Mouse (Mus musculus) heart, postnatal 25 days (tissue): ENCODE measurements around the gene Ap1b1. TPM values are rescaled to one million over a fixed set of nuclear protein-coding genes. Genes with fewer than 3 reads are reported as not detected.

ENCODE experiments used
- DNase-seq: peaks from one replicate; pipeline ENCODE4 v3.0.0; 2022; ENCODE audit warnings: low spot score
- intact Hi-C: fragments of 180-260 bp; cut with DNase I; formaldehyde crosslinking; loops from one replicate; pipeline ENCODE4 v1.15.1; 2025
- total RNA-seq, 2 experiments: library from RNA; stranded (reverse); gene quantifications; 2 replicates each; pipeline ENCODE4 v1.2.3; 2021

Gene Ap1b1
- total RNA-seq, 2 experiments from 2014 or later, result 53.1 to 58.1 TPM

DNA sequence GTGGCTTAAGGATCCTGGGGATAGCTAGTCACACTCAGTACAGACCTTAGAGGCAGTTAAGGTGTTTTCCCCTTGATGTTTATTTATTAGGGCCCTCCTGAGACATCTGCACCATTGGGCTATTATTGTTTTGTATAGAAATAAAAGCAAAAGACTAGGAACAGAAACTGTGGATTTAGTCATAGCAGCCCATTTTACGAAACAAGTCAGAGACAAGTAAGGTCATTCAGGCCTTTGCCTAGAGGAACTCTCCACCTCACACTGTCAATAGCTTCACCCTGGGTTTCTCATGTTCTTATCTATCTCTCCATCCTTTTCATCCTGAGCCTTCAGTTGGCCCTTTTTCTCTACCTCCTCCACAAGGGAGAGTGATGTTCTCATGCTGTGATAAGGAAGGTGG lies 38.5 kb downstream of the Ap1b1 start:
- DNase-seq, result no peak
- intact Hi-C loops, result no loop called here

DNA sequence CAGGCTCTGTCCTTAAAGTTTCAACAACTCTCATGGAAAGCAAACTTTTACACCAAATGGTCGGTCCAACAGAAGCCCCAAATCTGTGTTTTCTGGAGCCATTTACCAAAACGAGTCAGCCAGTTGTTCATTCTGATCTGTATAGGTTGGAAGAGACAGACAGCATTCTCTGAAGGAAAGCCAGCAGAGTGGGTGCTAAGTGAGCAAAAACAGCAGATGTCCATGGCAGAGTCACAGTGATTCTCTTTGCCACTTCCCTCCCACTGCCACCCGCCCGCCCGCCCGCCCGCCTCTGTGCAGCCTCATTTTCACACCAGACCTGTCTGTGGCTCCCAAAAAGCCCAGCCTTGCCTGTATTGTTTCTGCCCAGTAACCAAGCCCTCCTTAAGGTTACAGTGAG lies 41.6 kb downstream of the Ap1b1 start:
- DNase-seq, result no peak
- intact Hi-C loops, result no loop called here

DNA sequence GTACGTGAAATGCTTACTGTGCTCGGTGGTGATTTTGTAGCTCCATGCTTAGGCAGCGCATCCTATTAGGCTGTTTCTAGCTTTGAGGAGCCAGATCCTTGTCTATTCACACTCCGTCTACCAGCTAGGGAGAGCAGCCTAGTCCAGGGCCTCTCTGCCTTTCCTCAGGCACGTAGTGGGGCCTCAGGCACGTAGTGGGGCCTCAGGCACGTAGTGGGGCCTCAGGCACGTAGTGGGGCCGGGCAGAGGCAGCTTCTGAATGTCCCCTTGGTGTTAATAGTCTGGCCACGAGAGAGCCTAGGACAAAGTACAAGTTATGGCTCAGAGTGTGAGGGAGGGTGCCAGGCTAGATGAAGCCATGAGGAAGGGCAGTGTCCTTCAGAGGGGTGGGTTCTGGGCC lies 46.1 kb downstream of the Ap1b1 start:
- intact Hi-C loops, result no loop called here
- DNase-seq, result no peak

DNA sequence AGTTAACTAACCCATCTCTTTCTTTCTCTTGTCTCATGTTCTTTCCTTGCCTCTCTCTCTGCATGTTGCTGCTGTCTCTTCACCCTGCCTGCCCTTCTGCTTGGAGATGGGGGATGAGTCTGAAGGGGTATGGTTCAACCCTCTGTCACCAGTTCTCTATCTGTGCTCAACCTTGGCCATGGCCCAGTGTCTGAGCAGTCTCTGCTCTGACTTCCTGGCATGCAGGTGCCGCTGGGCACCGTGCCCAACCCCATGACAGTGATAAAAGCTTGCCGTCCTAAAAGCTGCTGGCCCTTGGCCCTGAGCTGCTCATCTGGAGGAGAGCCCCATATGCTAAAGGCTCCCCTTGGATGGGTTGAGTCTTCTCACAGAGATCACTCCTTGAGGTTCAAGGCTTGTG lies 46.5 kb downstream of the Ap1b1 start:
- intact Hi-C loops, result no loop called here

DNA sequence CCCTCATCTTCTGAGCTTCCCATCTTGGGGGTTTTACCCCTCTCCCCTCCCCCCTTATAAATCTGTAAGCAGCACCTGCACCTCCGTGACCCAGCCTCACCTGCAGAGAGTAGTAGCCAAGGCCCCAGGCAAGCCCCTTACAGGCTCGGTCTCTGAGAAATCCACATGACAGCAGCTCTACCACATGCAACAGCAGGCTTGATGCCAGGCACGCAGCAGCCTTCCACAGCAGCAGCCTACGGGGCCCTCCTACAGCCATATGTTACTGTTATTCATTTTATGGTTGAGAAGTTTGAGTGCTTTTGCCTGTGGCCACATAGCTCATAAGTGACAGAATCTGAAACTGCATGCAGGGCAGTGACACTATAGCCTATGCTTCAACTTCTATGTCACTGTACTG lies 48.8 kb downstream of the Ap1b1 start:
- intact Hi-C loops, result no loop called here
- DNase-seq, result no peak

More for the DNA sequence above, 46.5 kb downstream of the Ap1b1 start:
- DNase-seq, result peak; percentile 34

DNA sequence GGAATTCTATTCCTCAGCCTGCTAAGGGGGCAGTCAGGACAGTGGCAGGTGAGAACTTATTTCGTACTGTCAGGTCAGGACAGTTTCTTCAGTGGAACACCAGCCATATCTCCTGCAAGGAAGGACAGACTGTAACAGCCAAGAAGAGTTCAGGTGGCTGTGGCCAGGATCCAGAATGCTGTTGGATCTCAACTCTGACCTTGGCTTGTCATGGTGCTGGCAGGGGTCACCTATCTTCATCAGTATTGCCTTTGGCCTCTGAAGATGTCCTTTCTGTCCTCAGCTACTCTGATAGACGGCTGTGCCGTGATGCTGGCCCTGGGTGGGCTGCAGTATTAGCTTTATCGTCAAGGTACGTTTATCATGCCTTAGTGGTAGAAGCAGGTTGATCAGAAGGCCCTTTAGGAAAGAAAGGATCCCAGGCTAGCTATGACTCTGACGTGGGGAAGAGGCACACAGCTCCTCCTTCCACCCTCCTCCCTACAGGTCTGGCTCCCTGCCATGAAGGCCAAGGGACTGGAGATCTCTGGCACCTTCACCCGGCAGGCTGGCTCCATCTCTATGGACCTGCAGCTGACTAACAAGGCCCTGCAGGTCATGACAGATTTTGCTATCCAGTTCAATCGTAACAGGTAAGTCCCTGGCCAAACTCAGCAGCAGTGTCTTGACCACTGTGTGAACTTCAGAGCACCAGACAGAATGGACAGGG lies 50.7 kb downstream of the Ap1b1 start:
- intact Hi-C loops, result no loop called here

DNA sequence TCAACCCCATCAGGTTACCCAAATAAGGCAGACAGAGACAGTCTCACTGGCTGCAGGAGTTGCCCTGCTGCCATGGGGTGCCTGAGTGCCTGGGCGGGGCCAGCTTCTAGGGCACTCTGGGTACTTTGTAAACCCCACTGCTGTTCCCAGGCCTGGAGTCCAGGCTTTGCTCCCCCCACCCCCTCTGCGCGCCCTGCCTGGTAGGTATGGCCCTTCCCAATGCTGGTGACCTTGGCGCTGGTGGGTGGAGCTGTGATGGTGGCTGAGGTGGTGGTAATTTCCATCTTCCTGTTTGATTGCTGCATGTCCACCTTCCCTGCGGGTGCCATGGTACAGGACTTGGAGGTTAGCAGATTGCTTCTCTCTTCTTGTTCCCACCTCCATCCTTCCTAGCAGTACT lies 54.0 kb downstream of the Ap1b1 start:
- DNase-seq, result no peak
- intact Hi-C loops, result no loop called here

More for the DNA sequence above, 50.7 kb downstream of the Ap1b1 start:
- DNase-seq, result no peak

DNA sequence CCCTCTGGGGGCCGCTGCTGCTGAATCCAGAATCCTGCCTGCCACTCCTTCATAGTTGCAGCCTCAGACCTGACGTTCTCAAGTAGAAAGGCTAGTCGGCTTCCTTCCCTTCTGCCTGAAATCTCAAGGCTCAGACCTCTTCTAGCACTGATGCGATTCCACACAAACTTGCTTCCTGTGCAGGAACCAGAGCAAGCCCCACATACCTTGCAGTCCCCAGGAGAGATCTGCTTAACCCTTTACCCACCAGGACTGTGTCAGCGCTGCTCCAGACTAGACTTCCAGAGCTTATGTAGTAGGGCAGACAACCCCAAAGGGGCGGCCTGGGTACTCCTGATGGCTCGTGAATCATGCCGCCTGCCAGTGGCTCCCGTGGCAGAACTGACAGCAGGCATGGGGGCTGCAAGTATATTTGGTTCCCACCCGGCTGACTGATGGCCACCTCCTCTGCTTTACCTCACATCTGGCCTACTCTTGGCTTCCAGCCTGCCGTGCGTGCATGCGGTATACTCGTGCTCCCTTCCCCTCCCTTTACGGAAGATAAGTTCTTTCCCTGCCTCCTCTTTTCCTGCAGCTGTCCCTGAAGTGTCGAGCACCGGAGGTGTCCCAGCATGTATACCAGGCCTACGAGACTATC lies 54.6 kb downstream of the Ap1b1 start:
- intact Hi-C loops, result no loop called here
- DNase-seq, result no peak

DNA sequence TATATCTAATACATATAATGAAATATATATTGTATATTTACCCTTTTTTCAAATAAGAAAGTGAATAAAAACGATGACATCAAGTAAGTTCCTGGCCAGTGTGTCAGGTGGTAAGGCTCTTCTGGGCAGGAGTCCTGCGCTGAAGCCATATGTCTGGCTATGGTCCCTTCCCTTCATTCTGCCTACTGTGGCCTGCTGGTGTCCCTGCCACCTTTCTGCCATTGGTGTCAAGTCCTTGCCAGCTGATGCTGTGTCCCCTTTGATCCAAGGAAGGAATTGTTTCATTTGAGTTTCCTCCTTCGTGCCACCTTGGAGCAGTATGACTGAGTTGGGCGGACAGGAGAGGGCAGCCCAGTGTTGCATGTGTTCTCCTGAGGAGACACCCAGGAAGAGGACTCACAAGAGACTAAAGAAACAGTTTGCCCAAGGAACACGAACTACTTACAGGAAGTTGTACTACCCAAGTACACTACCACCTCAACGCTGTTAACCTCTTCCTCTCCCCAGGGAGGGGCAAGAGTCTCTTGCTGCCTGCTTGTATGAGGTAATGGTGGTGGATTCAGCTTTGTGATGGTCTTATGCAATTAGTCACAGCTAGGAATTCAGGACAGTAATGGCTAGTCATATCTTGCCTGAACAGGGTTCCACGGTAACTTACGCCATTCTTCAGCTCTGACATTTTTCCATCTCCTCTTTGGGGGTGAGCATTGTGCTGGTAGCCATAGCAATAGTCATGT lies 56.2 kb downstream of the Ap1b1 start:
- intact Hi-C loops, result no loop called here

DNA sequence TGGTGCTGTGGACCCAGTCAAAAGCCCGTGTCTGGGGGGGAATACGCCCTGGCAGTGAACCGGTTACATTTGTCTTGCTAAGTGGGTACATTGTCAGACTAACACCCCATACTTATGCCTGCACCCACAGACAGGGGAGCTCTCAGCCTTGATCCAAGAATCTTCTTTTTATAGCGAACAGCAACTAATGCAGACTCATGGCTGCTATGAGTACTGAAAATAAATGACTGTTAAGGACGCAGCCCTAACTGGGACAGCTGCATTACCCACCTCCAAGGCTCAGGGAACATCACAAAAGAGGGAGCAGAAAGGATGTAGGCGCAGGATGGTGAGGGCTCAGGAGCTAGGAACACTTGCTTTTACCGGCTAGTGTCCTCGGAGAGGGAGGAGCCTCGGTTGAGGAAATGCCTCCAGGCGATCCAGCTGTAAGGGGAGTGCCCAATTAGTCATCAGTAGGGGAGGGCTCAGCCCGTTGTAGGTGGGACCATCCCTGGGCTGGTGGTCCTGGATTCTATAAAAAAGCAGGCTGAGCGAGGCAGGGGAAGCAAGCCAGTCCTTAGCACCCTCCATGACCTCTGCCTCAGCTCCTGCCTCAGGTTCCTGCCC lies 59.8 kb downstream of the Ap1b1 start:
- DNase-seq, result no peak
- intact Hi-C loops, result no loop called here

More for the DNA sequence above, 56.2 kb downstream of the Ap1b1 start:
- DNase-seq, result no peak

DNA sequence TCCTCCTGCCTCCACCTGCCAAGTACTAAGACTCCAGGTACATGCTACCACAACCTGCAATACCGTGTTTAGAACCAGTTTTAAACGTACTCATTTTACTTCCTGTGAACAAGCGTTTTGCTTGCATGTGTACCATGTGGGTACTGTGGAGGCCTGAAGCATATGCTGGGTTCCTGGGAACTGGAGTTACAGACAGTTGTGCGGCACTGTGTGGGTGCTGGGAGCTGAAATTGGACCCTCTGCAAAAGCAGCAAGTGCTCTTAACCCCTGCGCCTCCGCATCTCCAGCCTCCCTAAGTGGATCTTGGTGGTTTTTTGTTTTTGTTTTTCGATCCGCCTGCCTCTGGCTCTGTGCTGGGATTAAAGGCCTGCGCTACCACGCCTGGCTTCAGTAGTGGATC lies 65.0 kb downstream of the Ap1b1 start:
- intact Hi-C loops, result no loop called here
- no peak for DNase-seq

DNA sequence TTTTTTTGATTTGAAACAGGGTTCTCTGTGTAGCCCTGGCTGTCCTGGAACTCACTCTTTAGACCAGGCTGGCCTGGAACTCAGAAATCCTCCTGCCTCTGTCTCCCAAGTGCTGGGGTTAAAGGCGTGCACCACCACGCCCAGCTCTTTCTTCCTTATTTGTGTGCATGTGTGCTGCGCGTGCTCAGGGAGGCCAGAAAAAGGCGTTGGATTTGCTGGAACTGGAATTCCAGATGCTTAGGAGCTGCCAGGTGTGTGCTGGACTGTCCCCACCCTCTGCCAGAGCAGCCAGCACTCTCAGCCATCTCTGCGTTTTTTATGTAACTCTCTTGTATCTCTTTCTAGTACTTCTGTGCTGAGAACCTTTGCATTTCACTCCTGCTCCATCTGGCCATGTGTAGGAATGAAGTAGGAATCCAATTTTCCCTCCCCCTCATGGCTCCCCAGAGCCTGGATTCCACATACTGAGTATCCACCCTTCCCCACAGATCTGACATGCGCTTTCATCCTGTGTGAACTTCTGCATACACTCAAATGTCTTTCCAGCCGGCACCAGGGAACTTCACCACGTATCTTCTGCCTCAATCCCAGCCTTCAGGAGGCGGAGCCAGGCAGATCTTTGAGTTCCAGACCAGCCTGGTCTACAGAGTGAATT lies 65.7 kb downstream of the Ap1b1 start:
- DNase-seq, result no peak
- intact Hi-C loops, result no loop called here

DNA sequence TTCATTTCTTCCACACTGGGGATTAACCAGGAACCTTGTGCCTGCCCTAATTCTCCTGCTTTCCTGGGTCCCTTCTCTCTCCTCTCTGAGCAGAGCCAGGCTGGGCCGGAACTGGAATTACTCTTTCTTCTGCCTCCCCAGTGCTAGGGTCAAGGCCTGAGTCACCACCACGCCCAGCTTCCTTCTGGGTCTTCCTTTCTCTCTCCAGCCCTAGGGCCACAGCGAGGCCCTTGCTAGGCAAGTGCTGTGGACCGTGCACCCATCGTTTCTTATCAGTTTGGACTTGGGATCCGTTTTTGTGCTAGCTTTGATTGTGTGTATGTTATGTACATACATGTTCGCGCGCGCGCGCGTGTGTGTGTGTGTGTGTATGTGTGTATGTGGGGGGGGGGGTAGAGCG lies 67.5 kb downstream of the Ap1b1 start:
- DNase-seq, result no peak
- intact Hi-C loops, result no loop called here

DNA sequence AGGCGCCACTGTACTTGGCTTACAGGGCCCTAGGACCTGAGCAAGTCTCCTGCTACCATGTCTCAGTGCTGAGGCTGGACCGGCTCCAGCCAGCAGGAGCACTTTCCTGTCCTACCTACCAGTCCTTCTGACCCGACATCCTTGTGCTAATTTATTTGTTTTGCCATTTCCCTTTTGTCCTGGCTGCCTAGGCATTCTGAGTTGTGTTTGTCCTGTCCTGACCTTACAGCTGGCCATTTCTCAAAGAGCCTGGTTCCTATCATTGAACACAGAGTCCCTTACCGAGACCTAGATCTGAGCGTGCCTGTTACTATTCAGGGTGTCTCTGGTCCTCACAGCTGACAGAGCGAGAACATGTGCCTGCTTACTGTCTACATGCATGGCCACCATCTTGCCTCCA lies 68.2 kb downstream of the Ap1b1 start:
- DNase-seq, result no peak
- intact Hi-C loops, result no loop called here

DNA sequence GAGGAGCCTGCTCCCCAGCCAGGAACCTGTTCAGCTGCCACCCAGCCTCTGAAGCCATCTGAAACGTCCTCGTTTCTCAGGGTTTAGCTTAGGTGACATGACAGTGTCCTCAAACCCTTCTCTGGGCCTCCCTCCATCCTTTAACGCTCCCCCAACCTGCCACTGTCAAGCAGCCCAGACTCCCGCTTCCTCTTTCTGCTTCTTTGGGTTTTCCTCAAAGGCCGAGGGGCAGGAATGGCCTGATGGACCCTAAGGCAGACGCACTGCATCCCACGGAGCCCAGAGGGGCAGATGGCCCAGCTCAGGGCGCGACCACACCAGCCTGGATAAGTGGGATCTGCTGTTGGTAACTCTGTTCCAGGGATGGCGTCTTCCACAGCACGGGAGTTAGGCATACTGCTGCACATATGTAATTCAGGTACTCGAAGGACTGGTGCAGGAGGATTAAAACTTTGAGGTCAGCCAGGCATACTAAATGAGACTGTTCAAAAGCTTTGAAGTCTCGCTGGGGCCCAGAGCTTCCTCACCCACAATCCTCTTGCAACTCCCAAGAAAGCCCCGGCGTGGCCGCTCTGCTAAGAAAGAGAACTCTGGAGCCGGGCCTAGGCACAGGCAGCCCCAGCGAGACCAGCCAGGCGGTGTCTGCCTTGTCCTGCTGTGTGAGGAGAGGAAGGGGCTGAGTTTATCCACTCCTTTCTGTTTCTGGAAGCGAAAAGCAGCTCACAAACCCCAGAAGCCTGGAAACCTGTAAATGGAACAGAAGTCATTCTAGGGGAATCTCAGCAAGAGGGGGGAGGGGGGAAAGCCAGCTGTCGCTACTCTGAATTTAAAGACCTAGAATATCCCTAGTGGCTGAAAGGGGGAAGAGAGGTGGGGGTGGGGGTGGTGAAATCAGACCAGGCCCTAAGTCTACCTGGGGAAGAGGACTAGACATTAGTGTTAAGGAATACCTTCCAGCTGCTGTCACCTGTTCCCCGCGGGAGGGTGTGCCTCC lies 69.6 kb downstream of the Ap1b1 start:
- intact Hi-C loops, result no loop called here
- no peak for DNase-seq

DNA sequence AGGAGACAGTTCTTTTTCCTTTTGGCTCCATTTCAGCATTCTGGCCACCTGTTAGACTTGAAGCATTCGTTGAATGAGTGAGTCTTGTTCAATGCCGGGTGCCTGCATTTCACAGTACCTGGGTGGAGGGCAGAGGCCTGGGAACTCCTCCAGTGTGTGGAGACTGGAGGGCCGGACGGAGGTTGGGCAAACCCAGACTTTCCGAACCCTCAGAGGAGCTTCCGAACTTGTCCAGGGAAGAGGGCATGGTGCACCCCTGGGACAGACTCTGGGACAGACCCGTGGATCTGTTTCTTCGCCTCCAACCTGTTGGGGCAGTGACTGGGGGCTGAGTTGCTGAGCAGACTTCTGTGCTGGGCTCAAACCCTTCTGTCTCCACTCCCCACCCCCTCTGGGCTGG lies 70.4 kb downstream of the Ap1b1 start:
- DNase-seq, result no peak
- intact Hi-C loops, result no loop called here

DNA sequence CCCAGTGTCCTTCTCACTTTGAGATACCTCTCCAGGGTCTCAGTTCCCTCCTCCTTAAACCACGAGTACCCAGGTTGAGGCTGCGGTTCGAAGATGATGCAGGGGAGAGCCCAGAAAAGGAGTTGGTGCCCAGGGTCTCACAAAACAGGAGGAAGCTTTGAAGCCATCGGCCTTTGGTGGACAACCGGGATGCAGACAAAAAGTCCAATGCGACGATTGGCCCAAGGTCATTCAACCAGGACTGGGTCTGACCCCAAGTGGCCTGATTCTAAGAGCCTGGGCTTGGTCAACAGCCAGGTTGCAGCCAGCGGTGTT lies 70.9 kb downstream of the Ap1b1 start:
- intact Hi-C loops, result no loop called here
- no peak for DNase-seq

DNA sequence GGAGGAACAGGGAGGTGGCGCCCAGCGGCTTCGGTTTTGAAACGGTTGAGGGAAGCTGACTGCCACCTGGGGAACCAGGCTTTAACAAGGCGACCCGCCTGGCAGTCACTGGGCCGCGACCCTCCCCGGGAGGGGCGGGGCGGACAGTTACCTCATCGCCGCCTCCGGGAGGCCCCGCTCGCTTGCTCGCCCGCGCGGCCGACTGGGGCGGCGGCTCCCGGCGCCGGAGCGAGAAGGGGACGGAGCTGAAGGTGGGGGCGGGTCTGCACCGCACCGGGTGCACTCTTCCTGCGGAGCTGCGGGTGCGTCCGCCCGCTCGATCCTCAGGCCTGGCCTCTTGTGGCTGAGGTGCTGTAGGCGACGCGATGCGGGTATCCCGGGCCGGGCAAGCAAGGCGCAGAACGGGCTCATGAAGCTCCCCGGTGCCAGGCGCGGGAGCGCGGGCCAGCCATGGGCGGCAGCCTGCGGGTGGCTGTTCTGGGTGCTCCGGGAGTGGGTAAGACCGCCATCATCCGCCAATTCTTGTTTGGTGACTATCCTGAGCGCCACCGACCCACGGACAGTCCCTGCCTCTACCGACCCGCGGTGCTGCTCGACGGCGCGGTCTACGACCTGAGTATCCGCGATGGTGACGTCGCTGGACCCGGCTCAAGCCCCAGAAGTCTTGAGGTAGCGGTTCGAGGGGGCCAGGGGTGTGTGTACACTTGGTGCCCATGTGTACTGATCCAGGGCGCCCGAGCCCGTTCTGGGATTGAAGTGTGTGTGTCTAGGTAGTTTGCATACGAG lies 71.4 kb downstream of the Ap1b1 start, which contains the start of gene Rasl10a:
TSS of gene Rasl10a (plus strand) at position 273 of the 786 bp plus-strand sequence.
- intact Hi-C loops, result no loop called here
- DNase-seq, result no peak
